Mouse (Mus musculus) G1E (cell line): ENCODE results near the gene Wfikkn2. TPM values are rescaled to one million over a fixed set of nuclear protein-coding genes. Genes with fewer than 3 reads are reported as not detected.

Source experiments
- ATAC-seq: 2 replicates; pipeline ENCODE4 v1.8.0; 2016; ENCODE audit warnings: mild to moderate bottlenecking; ENCODE audit not compliant: insufficient number of reproducible peaks, poor library complexity, low FRiP score, severe bottlenecking; ENCODE audit errors: extremely low read depth
- DNase-seq: peaks from one replicate; pipeline ENCODE4 v3.0.0; 2012; ENCODE audit warnings: low spot score
- H3K27me3 ChIP-seq: 2 replicates; pipeline ENCODE4 v1.6.1; 2012; ENCODE audit warnings: mild to moderate bottlenecking, low read length, inconsistent platforms; ENCODE audit not compliant: insufficient read depth
- H3K36me3 ChIP-seq: replicated peaks from 2 replicates; pipeline ENCODE3; 2012; ENCODE audit warnings: mild to moderate bottlenecking, inconsistent platforms
- H3K4me1 ChIP-seq: 2 replicates; pipeline ENCODE4 v1.6.1; 2012; ENCODE audit warnings: low read depth, low read length, inconsistent platforms, mixed read lengths; ENCODE audit not compliant: insufficient read depth
- H3K4me3 ChIP-seq: 2 replicates; pipeline ENCODE4 v1.5.1; 2012; ENCODE audit warnings: low read depth, mild to moderate bottlenecking, inconsistent platforms, low read length, moderate library complexity, mixed read lengths
- H3K9me3 ChIP-seq: replicated peaks from 2 replicates; pipeline ENCODE4 v1.6.1; 2012; ENCODE audit warnings: inconsistent platforms
- CTCF ChIP-seq: IDR thresholded peaks from 2 replicates; pipeline ENCODE4 v1.5.1; 2012; ENCODE audit warnings: low read depth, low read length, inconsistent platforms, mixed read lengths
- GATA1 ChIP-seq: IDR thresholded peaks from 2 replicates; pipeline ENCODE4 v1.6.1; 2012; ENCODE audit warnings: borderline replicate concordance, low read length, inconsistent platforms, mixed read lengths
- GATA2 ChIP-seq: IDR thresholded peaks from 2 replicates; pipeline ENCODE4 v1.6.1; 2012; ENCODE audit warnings: low read depth, low read length, inconsistent platforms, borderline replicate concordance
- POLR2AphosphoS5 ChIP-seq: IDR thresholded peaks from 2 replicates; pipeline ENCODE4 v1.6.1; 2012; ENCODE audit warnings: low read depth, low read length, inconsistent platforms; ENCODE audit not compliant: insufficient replicate concordance
- TAL1 ChIP-seq: conservative IDR thresholded peaks from 2 replicates; pipeline ENCODE4 v1.6.1; 2012; ENCODE audit warnings: low read depth, low read length, inconsistent platforms, mixed read lengths
- polyA plus RNA-seq: library from polyadenylated mRNA; stranded (reverse); fragments of >175 nt; gene quantifications from 2 replicates; pipeline ENCODE4 v1.2.3, GENCODE M21; 2012
- total RNA-seq, 2 experiments: library from RNA; stranded (forward) in 1 of 2; stranded (reverse) in 1 of 2; fragments of 200-1000 nt in 1 of 2; fragments of >200 nt in 1 of 2; fragmentation: Nextera tagmentation in 1 of 2; gene quantifications; 2 replicates each; pipeline ENCODE4 v1.2.3; 2014 to 2017

Gene Wfikkn2
- total RNA-seq (2014; fragmentation: Nextera tagmentation) (not detected in 2 replicates), total RNA-seq (2017) (0.05 TPM in 1 of 2 replicates, not detected in the other), polyA plus RNA-seq (0.03 TPM in 1 of 2 replicates, not detected in the other)

DNA sequence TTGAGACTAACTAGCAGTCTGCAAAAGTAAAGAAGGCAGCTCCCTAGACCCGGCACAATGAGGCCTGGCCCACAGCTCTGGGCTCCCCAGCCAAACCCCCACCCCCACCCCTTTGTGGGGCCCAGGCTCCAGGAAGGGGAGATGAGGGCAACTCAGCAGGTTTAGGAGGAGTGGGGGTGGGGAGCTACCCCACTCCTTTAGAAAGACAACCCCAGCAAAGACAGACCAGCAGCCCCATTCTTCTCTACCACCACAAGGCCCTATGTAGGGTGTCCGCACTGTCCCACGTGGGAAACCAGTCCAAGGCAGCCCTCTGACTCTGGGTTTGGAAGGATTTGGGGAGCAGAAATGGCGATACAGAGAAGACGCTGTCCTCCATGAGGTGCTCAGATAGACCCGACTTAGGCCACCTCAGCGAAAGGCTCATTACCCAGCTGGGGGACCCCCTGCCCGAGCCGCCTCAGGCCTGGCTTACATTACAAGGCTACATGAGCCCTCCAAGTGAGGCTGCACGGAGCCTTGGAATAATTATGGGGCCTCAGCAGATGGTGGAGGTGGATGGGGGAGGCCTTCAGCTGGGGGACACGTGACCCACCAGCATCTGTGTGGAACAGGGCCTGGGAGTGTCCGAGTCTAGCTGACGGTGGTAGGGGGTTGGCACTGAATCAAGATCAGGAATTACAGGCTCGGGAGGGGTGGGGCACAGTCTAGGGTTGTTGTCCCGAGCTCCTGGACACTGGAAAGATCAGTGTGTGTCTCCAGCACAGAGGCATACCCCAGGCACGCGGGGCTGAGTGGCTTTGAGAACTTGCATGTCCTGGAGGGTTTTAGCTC is at the start of gene Wfikkn2:
Gene Wfikkn2, minus strand, starts transcription at position 51 of the 834 bp plus-strand sequence.
- Histone ChIP-seq H3K27me3 (peaks cover 70% of the 10 kb centered on the region), H3K4me3 (no peak within 1 kb of the TSS), H3K36me3 (no peaks in the 10 kb centered on the region), H3K4me1 (peaks cover 8% of the 10 kb centered on the region), H3K9me3 (no peaks in the 10 kb centered on the region)
- TF ChIP-seq POLR2AphosphoS5 (no peak), CTCF (no peak), TAL1 (no peak), GATA1 (no peak), GATA2 (no peak)
- DNase-seq (no peak), ATAC-seq (no peak)

DNA sequence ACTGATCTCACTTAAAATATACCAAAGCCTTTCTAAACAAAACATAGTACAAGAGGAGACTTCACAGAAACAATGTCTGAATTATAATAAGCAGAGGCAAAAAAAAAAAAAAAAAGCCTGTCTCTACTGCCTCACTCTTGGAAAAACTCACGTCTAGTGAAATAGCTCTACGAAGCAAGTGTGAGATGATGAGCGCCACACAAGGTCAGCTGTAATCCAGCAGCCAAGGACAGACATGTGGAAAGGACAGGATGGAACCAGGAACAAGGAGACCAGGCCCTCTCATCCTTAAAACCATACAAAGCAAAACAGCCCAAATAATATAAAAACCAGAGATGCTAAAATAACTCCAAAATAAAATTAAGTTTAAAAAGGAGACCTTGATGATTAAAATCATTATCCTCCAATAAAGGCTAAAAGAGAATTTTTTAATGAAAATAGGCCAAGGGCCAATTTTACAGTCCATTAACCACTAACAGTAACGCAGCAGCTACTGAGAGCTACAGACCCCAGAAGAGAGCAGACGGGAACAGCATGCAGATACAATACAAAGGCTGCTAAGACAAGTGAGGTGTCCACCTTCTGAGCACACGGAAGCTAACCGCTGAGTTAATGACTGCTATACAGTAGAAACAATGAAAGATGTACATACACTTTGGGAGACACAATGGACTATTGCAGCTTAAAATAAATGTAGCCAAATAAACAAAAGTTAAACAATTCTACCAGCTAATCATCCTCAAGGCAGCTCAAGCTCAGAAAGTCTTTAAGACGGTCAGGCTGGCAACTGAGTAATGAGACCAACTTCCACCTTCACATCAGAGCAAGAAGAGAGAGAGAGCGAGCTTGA is 49.4 kb upstream of the Wfikkn2 start:
- DNase-seq = no peak
- no peak overlapping the region for H3K4me3 ChIP-seq
- TF ChIP-seq TAL1 (no peak), GATA2 (no peak)
- peaks cover 24% of the 10 kb centered on the region; the same call in 1 of the 2 replicates for H3K4me1 ChIP-seq
- H3K27me3 ChIP-seq = no peaks in the 10 kb centered on the region
- no peaks in the 10 kb centered on the region for H3K9me3 ChIP-seq
- ATAC-seq = no peak
- peaks cover 96% of the 10 kb centered on the region for H3K36me3 ChIP-seq

DNA sequence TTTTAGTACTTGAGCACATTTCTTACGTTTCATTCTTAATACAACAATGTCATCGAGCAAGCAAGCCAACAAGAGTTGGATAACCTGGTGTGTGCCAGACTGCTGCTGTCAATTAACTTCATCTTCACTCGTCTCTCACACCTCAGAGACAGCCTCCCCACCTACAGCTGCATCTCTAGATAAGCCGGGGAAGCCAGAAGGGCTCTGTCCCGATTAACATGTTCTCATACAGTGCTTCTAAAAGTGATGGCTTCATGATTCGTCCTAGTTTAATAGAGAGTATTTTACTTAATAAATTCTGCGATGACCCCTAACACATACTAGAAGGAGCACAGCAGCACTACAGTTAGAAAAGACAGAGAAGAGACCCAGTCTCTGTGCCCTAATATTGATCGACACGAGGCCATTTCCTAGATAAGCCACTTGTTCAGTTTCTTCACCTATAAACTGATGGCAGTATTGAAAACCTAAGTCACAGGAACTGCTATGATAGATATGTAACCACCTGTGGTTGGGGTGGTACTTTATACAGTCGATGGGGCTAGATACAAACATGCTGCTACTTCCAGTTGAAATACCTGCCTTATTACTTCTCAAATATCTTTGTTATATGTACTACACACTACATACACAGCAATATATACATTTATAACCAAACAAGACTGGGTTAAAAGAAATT is 44.4 kb upstream of the Wfikkn2 start:
- no peak for TF ChIP-seq CTCF
- TF ChIP-seq TAL1 = peak; percentile 67
- no peaks in the 10 kb centered on the region for H3K9me3 ChIP-seq
- DNase-seq = no peak
- H3K36me3 ChIP-seq = peaks cover 95% of the 10 kb centered on the region
- ATAC-seq = peak; percentile 28; the same call in 1 of the 2 replicates
- H3K4me1 ChIP-seq = peaks cover 30% of the 10 kb centered on the region
- H3K27me3 ChIP-seq = no peaks in the 10 kb centered on the region
- no peak overlapping the region for H3K4me3 ChIP-seq

DNA sequence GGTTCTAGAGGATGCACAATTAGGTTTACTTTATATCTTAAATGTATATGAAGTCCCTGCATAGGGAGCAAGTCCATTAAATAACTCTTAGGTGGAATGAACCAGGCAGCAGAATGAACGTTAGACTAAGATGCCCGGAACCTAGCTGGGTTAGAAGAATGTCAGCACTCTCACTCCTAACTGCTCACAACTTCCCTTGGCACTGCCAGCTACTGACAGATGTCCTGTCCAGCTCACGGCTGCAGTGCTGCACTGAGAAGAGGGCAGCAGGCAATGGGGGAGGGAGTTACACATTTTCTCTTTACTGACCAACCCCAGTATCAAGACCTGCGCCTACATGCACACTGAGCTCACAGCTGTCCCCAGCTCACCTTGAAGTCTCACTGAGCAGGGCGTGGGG is 41.3 kb upstream of the Wfikkn2 start:
- H3K36me3 ChIP-seq = peaks cover 94% of the 10 kb centered on the region
- H3K27me3 ChIP-seq = no peaks in the 10 kb centered on the region
- ATAC-seq = no peak
- peaks cover 22% of the 10 kb centered on the region for H3K4me1 ChIP-seq
- no peak overlapping the region for H3K4me3 ChIP-seq
- no peak for DNase-seq
- H3K9me3 ChIP-seq = no peaks in the 10 kb centered on the region
- TF ChIP-seq CTCF (no peak), GATA1 (no peak), POLR2AphosphoS5 (no peak), GATA2 (no peak), TAL1 (no peak)

DNA sequence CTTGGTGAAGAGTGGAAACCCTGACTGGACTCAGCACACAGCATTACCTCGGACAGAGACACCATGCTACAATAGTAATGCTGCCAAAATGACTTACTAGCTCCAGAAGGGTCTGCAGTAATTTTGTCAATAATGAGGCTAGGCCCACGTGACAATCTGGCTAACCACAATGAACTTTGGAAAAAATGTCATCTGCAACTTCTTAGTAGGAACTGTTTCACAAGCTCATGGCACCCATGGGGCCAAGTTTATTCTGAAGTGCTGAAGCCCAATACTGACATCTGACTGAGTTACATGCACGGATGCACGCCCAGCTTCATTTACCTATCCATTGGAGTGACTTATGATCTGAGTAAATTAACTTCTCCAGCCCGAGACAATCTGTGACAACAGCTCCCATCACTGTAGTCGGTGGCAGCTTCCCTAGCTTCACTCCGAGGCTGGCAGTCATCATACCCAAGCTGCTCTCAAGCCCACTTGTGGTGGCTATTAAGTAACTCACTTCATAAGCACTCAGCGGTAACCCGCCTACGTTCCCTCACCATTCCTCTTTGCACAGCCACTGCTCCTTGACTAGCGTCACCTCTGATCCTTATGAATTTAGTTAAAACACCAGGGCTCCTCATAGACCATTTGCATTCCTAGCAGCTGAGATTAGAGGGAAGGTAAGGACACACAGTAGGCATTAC is 40.2 kb upstream of the Wfikkn2 start:
- Histone ChIP-seq H3K36me3 (peaks cover 96% of the 10 kb centered on the region), H3K27me3 (no peaks in the 10 kb centered on the region), H3K4me3 (no peak overlapping the region), H3K4me1 (peaks cover 24% of the 10 kb centered on the region), H3K9me3 (no peaks in the 10 kb centered on the region)
- ATAC-seq (no peak), DNase-seq (no peak)
- no peak for TF ChIP-seq GATA1

DNA sequence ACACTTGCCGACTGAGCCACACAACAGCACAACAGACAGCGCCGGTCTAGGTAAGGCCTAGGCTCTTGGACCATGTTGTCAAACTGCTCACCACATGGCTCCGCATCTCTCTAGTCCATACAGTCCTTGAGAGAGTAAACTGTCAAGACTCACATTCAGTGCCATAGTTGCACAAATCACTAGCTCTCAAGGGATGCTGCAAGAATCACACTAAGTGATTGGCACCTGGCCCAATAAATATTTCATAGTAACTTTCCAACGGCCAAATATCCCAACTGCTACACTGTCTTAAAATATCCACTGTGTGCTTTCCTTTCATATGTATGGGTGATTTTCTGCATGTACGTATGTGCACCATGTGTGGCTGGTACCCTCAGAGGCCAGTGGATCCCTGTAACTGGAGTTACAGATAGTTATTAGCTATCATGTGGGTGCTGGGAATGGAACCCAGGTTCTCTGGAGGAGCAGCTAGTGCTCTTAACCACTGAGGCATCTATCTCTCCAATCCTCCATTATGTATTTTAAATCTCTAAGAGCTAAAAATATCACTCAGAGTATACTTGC is 37.8 kb upstream of the Wfikkn2 start:
- DNase-seq (no peak), ATAC-seq (no peak)
- Histone ChIP-seq H3K9me3 (no peaks in the 10 kb centered on the region), H3K4me3 (no peak overlapping the region), H3K4me1 (peaks cover 14% of the 10 kb centered on the region), H3K27me3 (no peaks in the 10 kb centered on the region), H3K36me3 (peaks cover 76% of the 10 kb centered on the region)
- TF ChIP-seq GATA2 (no peak), CTCF (no peak), TAL1 (no peak), POLR2AphosphoS5 (no peak), GATA1 (no peak)
